ENCODE assay signal across 8 mouse cellular contexts in genomic region chr1:175492683-175493043, GRCm38 (mm10). TPM values are rescaled to one million over a fixed set of nuclear protein-coding genes. Genes with fewer than 3 reads are reported as not detected.
DNase-seq lines count a peak whose midpoint lies in the region; ATAC-seq and TF ChIP-seq lines count a peak whose summit lies in the region.

No protein-coding gene starts in this region.

- no peak for TF ChIP-seq CTCF in heart, adult 2 months (IDR thresholded peaks at IDR 0.05)

- no peak for TF ChIP-seq EP300 in heart, adult 2 months (IDR thresholded peaks at IDR 0.05; ENCODE audit: insufficient read depth, low read depth, low read length)

- no peaks in the 10 kb centered on the region for H3K9me3 ChIP-seq in ES-E14 (ENCODE audit: control insufficient read depth, insufficient read depth, low read depth, low read length)

- H3K27ac ChIP-seq in heart, adult 2 months: no peak overlapping the region
- no peak overlapping the region for H3K27ac ChIP-seq in ES-E14 (ENCODE audit: insufficient read depth, low read depth, low read length, poor library complexity, severe bottlenecking)

- no peaks in the 10 kb centered on the region for H3K27me3 ChIP-seq in heart, adult 2 months (ENCODE audit: control insufficient read depth, insufficient read depth, low read length)

- peak overlapping the region; percentile 67 for H3K9ac ChIP-seq in heart, adult 2 months (ENCODE audit: low read depth, low read length)
- H3K9ac ChIP-seq in ES-E14 (ENCODE audit: insufficient read depth, low read depth, low read length, poor library complexity, severe bottlenecking): peak overlapping the region; percentile 48

- no peaks in the 10 kb centered on the region for H3K4me1 ChIP-seq in heart, adult 2 months (ENCODE audit: control insufficient read depth, insufficient read depth, low read length)
- no peaks in the 10 kb centered on the region for H3K4me1 ChIP-seq in ES-E14 (ENCODE audit: control insufficient read depth in 2 of 2, insufficient read depth in 2 of 2, low read length in 2 of 2, poor library complexity in 1 of 2)

- no peak for TF ChIP-seq POLR2A in heart, adult 2 months (IDR thresholded peaks at IDR 0.05; ENCODE audit: insufficient read depth, low read depth, low read length)

- in situ Hi-C loops in ES-E14 (cut with MboI; ENCODE audit: low sequenced_read_pairs in 2 of 2, unreplicated experiment in 2 of 2): no loop called here

- intact Hi-C loops in heart, adult 2 months (cut with DNase I): no loop called here

- no peak for DNase-seq in heart, adult 2 months
- no peak for DNase-seq in heart, adult 8-10 months (ENCODE audit: low spot score)
- peak; percentile 3 for DNase-seq in ES-E14 (ENCODE audit: low read depth, low spot score)
- DNase-seq in adrenal gland, postnatal 14 days: no peak
- DNase-seq in lung, postnatal 25 days (ENCODE audit: low spot score): no peak
- DNase-seq in thymus, postnatal 4 days: no peak

- H3K79me2 ChIP-seq in heart, adult 2 months (replicated peaks; ENCODE audit: control insufficient read depth, insufficient read depth, low read length): no peaks in the 10 kb centered on the region

- peak overlapping the region; percentile 54 for H3K4me3 ChIP-seq in heart, adult 2 months
- peak overlapping the region; percentile 43 to 73 for H3K4me3 ChIP-seq in ES-E14 (ENCODE audit: insufficient read depth in 1 of 2, low read depth in 1 of 2, low read length in 2 of 2, poor library complexity in 1 of 2, severe bottlenecking in 1 of 2)

- no peaks in the 10 kb centered on the region for H3K36me3 ChIP-seq in heart, adult 2 months (ENCODE audit: control insufficient read depth, insufficient read depth, low read length)
- no peaks in the 10 kb centered on the region for H3K36me3 ChIP-seq in ES-E14 (ENCODE audit: control insufficient read depth, insufficient read depth, low read length, poor library complexity, severe bottlenecking)

- ATAC-seq in granulocyte monocyte progenitor cell, adult 5-6 weeks (replicated peaks; ENCODE audit: poor library complexity, severe bottlenecking): peak; percentile 23
- ATAC-seq in megakaryocyte progenitor cell, adult 5-6 weeks (replicated peaks; ENCODE audit: poor library complexity): peak; percentile 26

- WGBS in heart, adult 2 months: 2% methylated on average over 11 of the region's 11 CpGs

TF ChIP-seq in ES-E14, 5 proteins besides CTCF, POLR2A, EP300 and RAD21:
- no peak for TF ChIP-seq CHD2 (IDR thresholded peaks at IDR 0.05; ENCODE audit: low read depth, low read length)
- TF ChIP-seq ZNF384 (IDR thresholded peaks at IDR 0.05; ENCODE audit: low read depth, low read length): no peak
- no peak for TF ChIP-seq HCFC1 (IDR thresholded peaks at IDR 0.05; ENCODE audit: borderline replicate concordance, insufficient read depth, low read length)
- TF ChIP-seq ZC3H11A (IDR thresholded peaks at IDR 0.05; ENCODE audit: borderline replicate concordance, low read depth, low read length): no peak
- no peak for TF ChIP-seq MAFK (IDR thresholded peaks at IDR 0.05; ENCODE audit: insufficient read depth, low read depth, low read length)

RNA-seq across cellular contexts. Expression of gene Rgs7, which starts 0.4 kb away (rescaled TPM):
- total RNA-seq in heart, adult 2 months (2021): 1 to 10 TPM; 1.3 to 1.8 TPM
- polyA plus RNA-seq in heart, adult 2 months (2012; rRNA removed): 3.0 and 4.8 TPM in 2 replicates
- 1 to 10 TPM in 3 of 4 experiments, under 1 TPM in 1; 0.69 to 1.7 (median 1.3) TPM for total RNA-seq in heart, adult 8-10 months (2022)
- 0.18 TPM in 1 of 2 replicates, not detected in the other for total RNA-seq in ES-E14 (2012; rRNA removed)
- total RNA-seq in granulocyte monocyte progenitor cell, adult 5-6 weeks (2014; fragmentation: Nextera tagmentation): not detected in 2 replicates
- total RNA-seq in granulocyte monocyte progenitor cell, adult 5-6 weeks (2017): not detected in 2 replicates
- total RNA-seq in megakaryocyte progenitor cell, adult 5-6 weeks (2015): not detected in 2 replicates
- total RNA-seq in megakaryocyte progenitor cell, adult 5-6 weeks (2017): not detected in 2 replicates
- 21.0 and 23.2 TPM in 2 replicates for total RNA-seq in adrenal gland, postnatal 14 days (2021)
